Mouse (Mus musculus): ENCODE data around the gene Syndig1.

Gene Syndig1

GRCm38 (mm10) chr2:149877954-149878353 is 48.9 kb downstream of the Syndig1 start:
- no peak for DNase-seq

GRCm38 (mm10) chr2:149887634-149888033 is 58.6 kb downstream of the Syndig1 start:
- peak; percentile 44 to 68 for DNase-seq

- DNase-seq: no peak
Observed at GRCm38 (mm10) chr2:149891647-149892046, 62.6 kb downstream of the Syndig1 start.

- DNase-seq: no peak
Observed at GRCm38 (mm10) chr2:149896337-149896736, 67.3 kb downstream of the Syndig1 start.

- DNase-seq: no peak
Observed at GRCm38 (mm10) chr2:149899615-149900014, 70.6 kb downstream of the Syndig1 start.

GRCm38 (mm10) chr2:149900606-149901005 is 71.6 kb downstream of the Syndig1 start:
- DNase-seq: peak in 1 of 2 experiments; percentile 51

GRCm38 (mm10) chr2:149904405-149904804 is 75.4 kb downstream of the Syndig1 start:
- no peak for DNase-seq

GRCm38 (mm10) chr2:149906694-149907093 is 77.7 kb downstream of the Syndig1 start:
- no peak for DNase-seq

GRCm38 (mm10) chr2:149917162-149917561 is 88.2 kb downstream of the Syndig1 start:
- DNase-seq: peak in 1 of 2 experiments; percentile 42

- DNase-seq: peak in 1 of 2 experiments; percentile 34
Observed at GRCm38 (mm10) chr2:149923561-149923960, 94.5 kb downstream of the Syndig1 start.

GRCm38 (mm10) chr2:149925911-149926310 is 96.9 kb downstream of the Syndig1 start:
- no peak for DNase-seq

GRCm38 (mm10) chr2:149927001-149927400 is 98.0 kb downstream of the Syndig1 start:
- peak; percentile 33 to 56 for DNase-seq

GRCm38 (mm10) chr2:149927481-149927880 is 98.5 kb downstream of the Syndig1 start:
- peak; percentile 36 to 64 for DNase-seq

GRCm38 (mm10) chr2:149929986-149930385 is 101.0 kb downstream of the Syndig1 start:
- no peak for DNase-seq

- no peak for DNase-seq
Observed at GRCm38 (mm10) chr2:149931111-149931510, 102.1 kb downstream of the Syndig1 start.

- DNase-seq: no peak
Observed at GRCm38 (mm10) chr2:149932095-149932494, 103.1 kb downstream of the Syndig1 start.

- DNase-seq: no peak
Observed at GRCm38 (mm10) chr2:149933247-149933898, 104.4 kb downstream of the Syndig1 start.

- DNase-seq: no peak
Observed at GRCm38 (mm10) chr2:149934139-149934538, 105.1 kb downstream of the Syndig1 start.

- peak in 1 of 2 experiments; percentile 57 for DNase-seq
Observed at GRCm38 (mm10) chr2:149938829-149939228, 109.8 kb downstream of the Syndig1 start.

GRCm38 (mm10) chr2:149939586-149939985 is 110.6 kb downstream of the Syndig1 start:
- no peak for DNase-seq

- no peak for DNase-seq
Observed at GRCm38 (mm10) chr2:149950641-149951040, 121.6 kb downstream of the Syndig1 start.

GRCm38 (mm10) chr2:149971014-149971413 is 142.0 kb downstream of the Syndig1 start:
- DNase-seq: no peak

- peak in 1 of 2 experiments; percentile 44 for DNase-seq
Observed at GRCm38 (mm10) chr2:149973583-149973982, 144.6 kb downstream of the Syndig1 start.

- peak in 1 of 2 experiments; percentile 17 for DNase-seq
Observed at GRCm38 (mm10) chr2:149980419-149980818, 151.4 kb downstream of the Syndig1 start.

GRCm38 (mm10) chr2:149982466-149982865 is 153.5 kb downstream of the Syndig1 start:
- DNase-seq: no peak

All from cerebellum, postnatal 25 days (tissue).